ENCODE assay signal across 10 mouse cellular contexts in the genomic region with DNA sequence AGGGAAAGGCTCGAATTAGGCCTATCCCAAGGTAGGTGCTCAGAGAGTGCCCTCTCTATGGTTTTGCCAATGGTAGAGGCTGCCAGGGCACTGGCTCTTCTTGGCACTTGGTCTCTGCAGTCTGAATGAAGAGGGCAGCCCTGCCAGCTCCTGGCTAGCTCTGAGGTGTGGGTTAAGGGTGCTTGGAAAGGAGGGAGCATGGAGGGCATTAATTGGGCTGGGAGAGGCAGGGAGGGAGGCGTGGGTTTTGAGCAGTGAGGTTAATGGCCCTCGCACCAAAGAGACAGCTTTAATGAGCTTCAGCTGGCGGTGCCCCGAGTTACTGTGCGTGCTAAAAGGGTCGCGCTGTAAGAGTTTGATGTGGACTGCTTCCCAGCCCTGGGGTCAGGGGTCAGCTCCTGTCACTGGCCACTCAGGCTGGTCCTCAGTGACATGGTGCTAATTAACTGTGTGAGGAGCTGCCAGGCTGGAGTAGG. TPM values are rescaled to one million over a fixed set of nuclear protein-coding genes. Genes with fewer than 3 reads are reported as not detected.
A peak's percentile ranks its signal among the peaks of the same experiment; 100 is the strongest.
DNase-seq lines count a peak whose midpoint lies in the region; ATAC-seq lines count a peak whose summit lies in the region.
"Had no signal": no experiment of that assay in that cellular context is flagged by ENCODE, and none has a peak within 500 bp of the region (broad histone marks: within the 10 kb centered on the region; RNA-seq: fewer than 3 reads in every experiment).

No protein-coding gene starts in this region.

- no peaks in the 10 kb centered on the region for H3K36me3 ChIP-seq in hindbrain, embryonic 15.5 days

- H3K4me1 ChIP-seq in hindbrain, embryonic 15.5 days (replicated peaks) = peaks cover 51% of the 10 kb centered on the region

- no peaks in the 10 kb centered on the region for H3K27me3 ChIP-seq in hindbrain, embryonic 15.5 days
- H3K27me3 ChIP-seq: limb, embryonic 15.5 days had no signal

- no peak overlapping the region for H3K27ac ChIP-seq in hindbrain, embryonic 15.5 days (replicated peaks)
- H3K27ac ChIP-seq: limb, embryonic 15.5 days had no signal

- WGBS in hindbrain, embryonic 15.5 days = 27% methylated on average over 8 of the region's 8 CpGs

- DNase-seq in gastrocnemius, adult 18-20 months (ENCODE audit: low spot score) = peak; percentile 39
- no peak for DNase-seq in gastrocnemius, postnatal 36 days
- DNase-seq in right cerebral cortex, adult 18-20 months = peak; percentile 55
- DNase-seq in right cerebral cortex, postnatal 14 days = no peak
- DNase-seq in skeletal muscle tissue, adult 2 months (ENCODE audit: low read depth, low spot score) = peak; percentile 28
- DNase-seq in lung, postnatal 10 days = no peak
- DNase-seq: heart, postnatal 4 days had no signal

- no peaks in the 10 kb centered on the region for H3K9me3 ChIP-seq in hindbrain, embryonic 15.5 days
- H3K9me3 ChIP-seq: limb, embryonic 15.5 days had no signal

- H3K4me3 ChIP-seq in hindbrain, embryonic 15.5 days = no peak overlapping the region
- H3K4me3 ChIP-seq: limb, embryonic 15.5 days had no signal

- H3K9ac ChIP-seq in hindbrain, embryonic 15.5 days = no peak overlapping the region
- H3K9ac ChIP-seq: limb, embryonic 15.5 days had no signal

- ATAC-seq in hindbrain, embryonic 15.5 days (ENCODE audit: low FRiP score, low read depth) = peak; percentile 12; the same call in 1 of the 2 replicates
- no peak for ATAC-seq in erythroblast, adult 5-6 weeks (replicated peaks; ENCODE audit: low FRiP score, poor library complexity, severe bottlenecking)

- intact Hi-C loops in gastrocnemius, postnatal 36 days (cut with DNase I) = no loop called here

- H3K4me2 ChIP-seq in hindbrain, embryonic 15.5 days = no peak overlapping the region
- H3K4me2 ChIP-seq: limb, embryonic 15.5 days had no signal

RNA-seq across cellular contexts. Expression of a gene that starts 30.4 kb away (rescaled TPM):
- 10 to 100 TPM; 14.9 to 15.7 TPM for total RNA-seq in gastrocnemius, adult 18-20 months (2021)
- 10 to 100 TPM; 14.4 to 16.2 TPM for total RNA-seq in gastrocnemius, postnatal 36 days (2021)
- polyA plus RNA-seq in hindbrain, embryonic 15.5 days (2015; fragmentation: Nextera tagmentation; extraction: Ambion mirVana) = 76.5 and 76.8 TPM in 2 replicates
- total RNA-seq in erythroblast, adult 5-6 weeks (2015; ENCODE audit: low replicate concordance) = 5.6 and 9.8 TPM in 2 replicates
- total RNA-seq in erythroblast, adult 5-6 weeks (2017; ENCODE audit: low replicate concordance) = 6.7 and 17.0 TPM in 2 replicates

Comparison
In these comparisons a context has a peak if more than half of its experiments do, and no peak if none do; other contexts are left out.
1. DNase-seq: peak in gastrocnemius, adult 18-20 months (single experiment), right cerebral cortex, adult 18-20 months (single experiment) and skeletal muscle tissue, adult 2 months (single experiment); none in gastrocnemius, postnatal 36 days (0 of 2), right cerebral cortex, postnatal 14 days (single experiment) and lung, postnatal 10 days (single experiment).